Mouse (Mus musculus): ENCODE measurements around the gene Best2. TPM values are rescaled to one million over a fixed set of nuclear protein-coding genes. Genes with fewer than 3 reads are reported as not detected.
A peak's percentile ranks its signal among the peaks of the same experiment; 100 is the strongest.

The Best2 gene
- total and polyA plus RNA-seq, 3 experiments = not detected

- Histone ChIP-seq H3K9ac (ENCODE audit: low read depth, low read length) (peak overlapping the region; percentile 83), H3K27me3 (ENCODE audit: control insufficient read depth, insufficient read depth, low read length) (no peaks in the 10 kb centered on the region), H3K27ac (peak overlapping the region; percentile 96), H3K4me3 (peak overlapping the region; percentile 76), H3K4me1 (ENCODE audit: control insufficient read depth, insufficient read depth, low read length) (peaks cover 7% of the 10 kb centered on the region), H3K36me3 (ENCODE audit: control insufficient read depth, insufficient read depth, low read length) (peaks cover 9% of the 10 kb centered on the region), H3K79me2 (replicated peaks; ENCODE audit: control insufficient read depth, insufficient read depth, low read length) (no peaks in the 10 kb centered on the region; the same call in 1 of the 2 replicates)
- intact Hi-C loops (cut with DNase I) = loop anchor here (5.0 kb wide), 1 partner anchor 37 kb away; the partner anchor contains the start of gene Dhps
- TF ChIP-seq POLR2A (IDR thresholded peaks at IDR 0.05; ENCODE audit: insufficient read depth, low read depth, low read length) (no peak; the same call in 1 of the 2 replicates), EP300 (IDR thresholded peaks at IDR 0.05; ENCODE audit: insufficient read depth, low read depth, low read length) (no peak), CTCF (IDR thresholded peaks at IDR 0.05) (no peak)
- WGBS = 5% methylated on average over 12 of the region's 12 CpGs
- DNase-seq = no peak
These were observed 20.9 kb upstream of the Best2 start for GRCm38 (mm10) chr8:85035165-85035727.

DNA sequence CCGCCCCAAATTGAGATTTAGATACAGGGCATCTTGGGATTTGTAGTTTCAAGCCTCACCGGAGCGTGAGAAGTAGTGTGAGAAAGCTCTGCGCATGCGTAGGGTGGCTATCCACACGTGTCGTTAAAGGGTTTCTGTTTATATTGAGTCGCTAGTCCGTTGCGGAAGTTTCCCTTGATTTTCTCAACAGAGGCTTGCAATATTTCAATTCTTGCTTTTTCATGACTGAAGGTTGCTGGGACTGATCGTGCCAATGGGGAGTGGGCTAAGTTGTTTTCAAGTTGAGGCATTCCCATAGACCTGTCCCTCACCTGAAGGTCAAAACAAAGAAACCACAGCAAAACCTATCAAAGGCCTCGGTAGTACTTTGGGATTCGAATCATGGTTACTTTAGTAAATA is 20.4 kb upstream of the Best2 start:
- 2% methylated on average over 13 of the region's 13 CpGs for WGBS
- Histone ChIP-seq H3K4me1 (ENCODE audit: control insufficient read depth, insufficient read depth, low read length) (peaks cover 7% of the 10 kb centered on the region), H3K27me3 (ENCODE audit: control insufficient read depth, insufficient read depth, low read length) (no peaks in the 10 kb centered on the region), H3K9ac (ENCODE audit: low read depth, low read length) (peak overlapping the region; percentile 48; the same call in 1 of the 2 replicates), H3K4me3 (peak overlapping the region; percentile 32), H3K79me2 (replicated peaks; ENCODE audit: control insufficient read depth, insufficient read depth, low read length) (no peaks in the 10 kb centered on the region), H3K27ac (peak overlapping the region; percentile 96), H3K36me3 (ENCODE audit: control insufficient read depth, insufficient read depth, low read length) (peaks cover 9% of the 10 kb centered on the region)
- intact Hi-C loops (cut with DNase I) = loop anchor here (5.0 kb wide), 1 partner anchor 38 kb away; the partner anchor contains the start of gene Dhps
- no peak for TF ChIP-seq EP300 (IDR thresholded peaks at IDR 0.05; ENCODE audit: insufficient read depth, low read depth, low read length)
- peak; percentile 64; the same call in 1 of the 2 replicates for TF ChIP-seq POLR2A (IDR thresholded peaks at IDR 0.05; ENCODE audit: insufficient read depth, low read depth, low read length)
- no peak for TF ChIP-seq CTCF (IDR thresholded peaks at IDR 0.05)
- peak; percentile 49 to 77 for DNase-seq

DNA sequence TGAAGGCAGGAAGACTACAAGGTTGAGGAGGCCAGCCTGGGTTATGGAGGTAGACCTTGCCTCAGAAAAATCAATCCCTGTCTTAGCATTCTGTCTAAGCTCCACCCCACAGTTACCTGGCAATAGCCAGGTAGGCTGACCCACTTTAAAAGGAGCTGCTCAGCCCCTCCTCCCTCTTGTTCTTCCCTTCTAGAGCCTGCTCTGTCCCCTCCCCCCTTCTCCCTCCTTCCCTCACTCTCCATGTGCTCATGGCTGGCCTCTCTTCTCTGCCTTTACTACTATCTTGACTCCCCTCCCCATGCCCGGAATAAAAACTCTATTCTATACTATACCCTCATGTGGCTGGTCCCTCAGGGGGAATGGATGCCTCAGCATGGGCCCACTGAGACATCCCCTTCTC is 19.5 kb upstream of the Best2 start:
- no peak overlapping the region for H3K9ac ChIP-seq (ENCODE audit: low read depth, low read length)
- H3K4me1 ChIP-seq (ENCODE audit: control insufficient read depth, insufficient read depth, low read length) = peaks cover 7% of the 10 kb centered on the region
- intact Hi-C loops (cut with DNase I) = no loop called here
- TF ChIP-seq EP300 (IDR thresholded peaks at IDR 0.05; ENCODE audit: insufficient read depth, low read depth, low read length) (no peak), POLR2A (IDR thresholded peaks at IDR 0.05; ENCODE audit: insufficient read depth, low read depth, low read length) (no peak), CTCF (IDR thresholded peaks at IDR 0.05) (no peak)
- H3K4me3 ChIP-seq = no peak overlapping the region
- 65% methylated on average over 1 of the region's 1 CpGs for WGBS
- no peak overlapping the region for H3K27ac ChIP-seq
- H3K27me3 ChIP-seq (ENCODE audit: control insufficient read depth, insufficient read depth, low read length) = no peaks in the 10 kb centered on the region
- no peaks in the 10 kb centered on the region for H3K79me2 ChIP-seq (replicated peaks; ENCODE audit: control insufficient read depth, insufficient read depth, low read length)
- no peak for DNase-seq
- peaks cover 9% of the 10 kb centered on the region for H3K36me3 ChIP-seq (ENCODE audit: control insufficient read depth, insufficient read depth, low read length)

- no peak overlapping the region for H3K9ac ChIP-seq (ENCODE audit: low read depth, low read length)
- 61% methylated on average over 4 of the region's 4 CpGs for WGBS
These were observed 18.4 kb upstream of the Best2 start for GRCm38 (mm10) chr8:85032622-85033311.

GRCm38 (mm10) chr8:85029271-85029670 is 14.9 kb upstream of the Best2 start:
- peaks cover 5% of the 10 kb centered on the region; the same call in 1 of the 2 replicates for H3K79me2 ChIP-seq (replicated peaks; ENCODE audit: control insufficient read depth, insufficient read depth, low read length)
- DNase-seq = peak in 1 of 2 experiments; percentile 28
- peaks cover 9% of the 10 kb centered on the region for H3K36me3 ChIP-seq (ENCODE audit: control insufficient read depth, insufficient read depth, low read length)
- peak overlapping the region; percentile 24 for H3K27ac ChIP-seq
- no peak overlapping the region for H3K4me3 ChIP-seq
- H3K9ac ChIP-seq (ENCODE audit: low read depth, low read length) = no peak overlapping the region
- H3K27me3 ChIP-seq (ENCODE audit: control insufficient read depth, insufficient read depth, low read length) = no peaks in the 10 kb centered on the region
- TF ChIP-seq CTCF (IDR thresholded peaks at IDR 0.05) = no peak
- no peak for TF ChIP-seq EP300 (IDR thresholded peaks at IDR 0.05; ENCODE audit: insufficient read depth, low read depth, low read length)
- no peak for TF ChIP-seq POLR2A (IDR thresholded peaks at IDR 0.05; ENCODE audit: insufficient read depth, low read depth, low read length)
- WGBS = 71% methylated on average over 14 of the region's 14 CpGs
- H3K4me1 ChIP-seq (ENCODE audit: control insufficient read depth, insufficient read depth, low read length) = peaks cover 13% of the 10 kb centered on the region
- intact Hi-C loops (cut with DNase I) = loop anchor here (10.0 kb wide), 1 partner anchor 54 kb away; the partner anchor contains the start of gene Junb

More at GRCm38 (mm10) chr8:85032622-85033311, 18.4 kb upstream of the Best2 start:
- Histone ChIP-seq H3K36me3 (ENCODE audit: control insufficient read depth, insufficient read depth, low read length) (peaks cover 9% of the 10 kb centered on the region), H3K27ac (peak overlapping the region; percentile 67), H3K27me3 (ENCODE audit: control insufficient read depth, insufficient read depth, low read length) (no peaks in the 10 kb centered on the region), H3K4me3 (no peak overlapping the region), H3K4me1 (ENCODE audit: control insufficient read depth, insufficient read depth, low read length) (peaks cover 11% of the 10 kb centered on the region), H3K79me2 (replicated peaks; ENCODE audit: control insufficient read depth, insufficient read depth, low read length) (peaks cover 3% of the 10 kb centered on the region; the same call in 1 of the 2 replicates)
- intact Hi-C loops (cut with DNase I) = no loop called here
- no peak for DNase-seq
- TF ChIP-seq EP300 (IDR thresholded peaks at IDR 0.05; ENCODE audit: insufficient read depth, low read depth, low read length) (no peak), POLR2A (IDR thresholded peaks at IDR 0.05; ENCODE audit: insufficient read depth, low read depth, low read length) (no peak), CTCF (IDR thresholded peaks at IDR 0.05) (no peak)

All from heart, adult 2 months (tissue).